Mouse (Mus musculus) MN1 (cell line): ENCODE data around the gene Ap5z1.

Source experiments
- DNase-seq: peaks from one replicate; pipeline ENCODE4 v3.0.0-alpha.2; 2016; ENCODE audit warnings: low spot score

The Ap5z1 gene

GRCm38 (mm10) chr5:142439911-142440432, 23.8 kb upstream of the Ap5z1 start:
- DNase-seq: peak; percentile 68

- DNase-seq: peak; percentile 91
Observed at GRCm38 (mm10) chr5:142440451-142441147, 23.1 kb upstream of the Ap5z1 start.

GRCm38 (mm10) chr5:142441332-142442044, 22.3 kb upstream of the Ap5z1 start:
- DNase-seq: no peak

- no peak for DNase-seq
Observed at GRCm38 (mm10) chr5:142442045-142442440, 21.7 kb upstream of the Ap5z1 start.

- no peak for DNase-seq
Observed at GRCm38 (mm10) chr5:142443514-142443913, 20.2 kb upstream of the Ap5z1 start.

GRCm38 (mm10) chr5:142443994-142444393, 19.8 kb upstream of the Ap5z1 start:
- DNase-seq: no peak

GRCm38 (mm10) chr5:142444791-142445531, 18.8 kb upstream of the Ap5z1 start:
- DNase-seq: peak; percentile 85

- peak; percentile 56 for DNase-seq
Observed at GRCm38 (mm10) chr5:142445709-142446108, 18.0 kb upstream of the Ap5z1 start.

- DNase-seq: peak; percentile 94
Observed at GRCm38 (mm10) chr5:142448076-142448475, 15.7 kb upstream of the Ap5z1 start.

GRCm38 (mm10) chr5:142448623-142449022, 15.1 kb upstream of the Ap5z1 start:
- no peak for DNase-seq

- no peak for DNase-seq
Observed at GRCm38 (mm10) chr5:142450846-142451245, 12.9 kb upstream of the Ap5z1 start.

GRCm38 (mm10) chr5:142451759-142452158, 12.0 kb upstream of the Ap5z1 start:
- DNase-seq: no peak

- DNase-seq: no peak
Observed at GRCm38 (mm10) chr5:142453742-142454141, 10.0 kb upstream of the Ap5z1 start.

- DNase-seq: no peak
Observed at GRCm38 (mm10) chr5:142456318-142456717, 7.4 kb upstream of the Ap5z1 start.

GRCm38 (mm10) chr5:142457345-142457744, 6.4 kb upstream of the Ap5z1 start:
- peak; percentile 84 for DNase-seq

GRCm38 (mm10) chr5:142458791-142459557, 4.8 kb upstream of the Ap5z1 start:
- DNase-seq: no peak

- DNase-seq: no peak
Observed at GRCm38 (mm10) chr5:142459834-142460233, 3.9 kb upstream of the Ap5z1 start.

- DNase-seq: no peak
Observed at GRCm38 (mm10) chr5:142461942-142462640, 1.7 kb upstream of the Ap5z1 start.

GRCm38 (mm10) chr5:142462641-142462948, 1.1 kb upstream of the Ap5z1 start:
- DNase-seq: no peak

- DNase-seq: no peak
Observed at GRCm38 (mm10) chr5:142463011-142463410, 733 bp upstream of the Ap5z1 start.

GRCm38 (mm10) chr5:142468375-142468774, 4.6 kb downstream of the Ap5z1 start:
- no peak for DNase-seq
